Mouse (Mus musculus) intestine, embryonic 15.5 days (tissue): Measurements from ENCODE around the gene Pax2. TPM values are rescaled to one million over a fixed set of nuclear protein-coding genes. Genes with fewer than 3 reads are reported as not detected.

Experiments used
- ATAC-seq: fragments of 200-750 bp; cut with Nextera tagmentation; 2 replicates; pipeline ENCODE4 v1.8.0; 2017; ENCODE audit warnings: moderate TSS enrichment, moderate library complexity
- H3K27ac ChIP-seq: fragments of 300-500 bp; sonication (generic); 2 replicates; pipeline ENCODE4 v1.5.1; 2015; ENCODE audit warnings: mild to moderate bottlenecking, inconsistent platforms
- H3K27me3 ChIP-seq: fragments of 300-500 bp; sonication (generic); replicated peaks from 2 replicates; pipeline ENCODE4 v1.6.1; 2015; ENCODE audit warnings: inconsistent platforms
- H3K36me3 ChIP-seq: fragments of 300-500 bp; sonication (generic); 2 replicates; pipeline ENCODE4 v1.6.1; 2015; ENCODE audit warnings: inconsistent platforms
- H3K4me1 ChIP-seq: fragments of 300-500 bp; sonication (generic); replicated peaks from 2 replicates; pipeline ENCODE4 v1.6.1; 2015; ENCODE audit warnings: inconsistent platforms
- H3K4me2 ChIP-seq: fragments of 300-500 bp; sonication (generic); replicated peaks from 2 replicates; pipeline ENCODE4 v1.6.1; 2015; ENCODE audit warnings: mild to moderate bottlenecking, inconsistent platforms
- H3K4me3 ChIP-seq: fragments of 300-500 bp; sonication (generic); replicated peaks from 2 replicates; pipeline ENCODE4 v1.5.1; 2015; ENCODE audit warnings: inconsistent platforms
- H3K9ac ChIP-seq: fragments of 300-500 bp; sonication (generic); 2 replicates; pipeline ENCODE4 v1.6.1; 2015; ENCODE audit warnings: inconsistent platforms
- H3K9me3 ChIP-seq: fragments of 300-500 bp; sonication (generic); 2 replicates; pipeline ENCODE4 v1.6.1; 2016; ENCODE audit warnings: inconsistent platforms
- WGBS: fragments of 180-500 bp; shearing (Covaris S2); methylation state at CpG from one replicate; pipeline ENCODE4 v1.1.7; 2015; 5-methylcytosine and 5-hydroxymethylcytosine counted together
- polyA plus RNA-seq: library from polyadenylated mRNA; unstranded; fragments of >200 nt; fragmentation: Nextera tagmentation; extraction: Ambion mirVana; gene quantifications from 2 replicates; pipeline ENCODE4 v1.2.1, GENCODE M21; 2015

Pax2 gene
- polyA plus RNA-seq, 1 experiment from 2014 or later, result 0.04 TPM

DNA sequence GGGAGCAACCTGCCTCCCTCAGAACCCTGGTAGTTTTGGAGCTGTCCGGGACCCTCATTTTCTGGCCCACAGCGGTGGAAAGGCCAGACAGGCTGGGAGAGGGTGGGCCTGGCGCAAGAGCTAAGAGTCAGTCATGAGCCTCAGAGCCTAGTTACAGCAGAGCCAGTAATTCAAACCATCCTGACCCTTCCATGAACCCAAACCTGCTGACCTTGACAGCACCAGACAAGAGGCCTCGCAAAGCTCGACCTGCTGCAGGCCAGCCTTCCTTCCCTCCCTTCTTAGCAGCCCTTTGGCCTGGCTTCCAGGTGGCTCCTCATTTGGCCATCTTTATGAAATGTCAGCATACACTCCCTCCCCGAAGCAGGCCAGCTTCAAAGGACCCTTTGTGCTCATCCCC lies 44.5 kb downstream of the Pax2 start:
- 30% methylated on average over 6 of the region's 6 CpGs for WGBS
- no peak for ATAC-seq

DNA sequence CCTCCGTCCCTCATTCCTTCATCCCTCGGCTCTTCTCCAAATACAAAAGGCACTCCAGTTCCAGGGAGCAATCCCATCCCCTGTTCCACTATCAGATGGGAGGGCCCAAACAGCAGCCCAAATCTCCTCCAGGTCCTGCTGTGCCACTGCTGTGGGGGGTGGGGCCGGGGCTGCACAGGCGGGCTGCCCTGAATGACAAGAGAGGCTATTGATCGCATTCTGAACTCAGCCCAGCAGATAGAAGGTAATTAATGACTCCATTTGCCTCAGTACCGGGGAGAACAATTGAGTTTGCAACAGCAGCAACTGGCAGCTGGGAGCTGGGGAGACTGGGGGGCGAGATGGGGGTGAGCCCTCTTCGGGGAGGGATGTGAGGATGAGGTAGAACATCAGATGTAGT lies 52.9 kb downstream of the Pax2 start:
- no peak for ATAC-seq
- no peak overlapping the region for H3K27ac ChIP-seq
- no peak overlapping the region for H3K4me3 ChIP-seq
- H3K4me1 ChIP-seq, result no peaks in the 10 kb centered on the region; the same call in 1 of the 2 replicates
- WGBS, result 17% methylated on average over 8 of the region's 8 CpGs
- H3K9me3 ChIP-seq, result no peaks in the 10 kb centered on the region
- no peak overlapping the region for H3K4me2 ChIP-seq
- H3K27me3 ChIP-seq, result no peaks in the 10 kb centered on the region
- no peak overlapping the region for H3K9ac ChIP-seq
- H3K36me3 ChIP-seq, result no peaks in the 10 kb centered on the region

More for the DNA sequence above, 44.5 kb downstream of the Pax2 start:
- Histone ChIP-seq H3K9ac (no peak overlapping the region), H3K4me2 (no peak overlapping the region), H3K27ac (no peak overlapping the region), H3K4me1 (0 out of 2 replicates have a peak, but pooled peaks cover 9% of the 10 kb centered on the region), H3K9me3 (no peaks in the 10 kb centered on the region), H3K27me3 (no peaks in the 10 kb centered on the region), H3K36me3 (no peaks in the 10 kb centered on the region), H3K4me3 (no peak overlapping the region)

DNA sequence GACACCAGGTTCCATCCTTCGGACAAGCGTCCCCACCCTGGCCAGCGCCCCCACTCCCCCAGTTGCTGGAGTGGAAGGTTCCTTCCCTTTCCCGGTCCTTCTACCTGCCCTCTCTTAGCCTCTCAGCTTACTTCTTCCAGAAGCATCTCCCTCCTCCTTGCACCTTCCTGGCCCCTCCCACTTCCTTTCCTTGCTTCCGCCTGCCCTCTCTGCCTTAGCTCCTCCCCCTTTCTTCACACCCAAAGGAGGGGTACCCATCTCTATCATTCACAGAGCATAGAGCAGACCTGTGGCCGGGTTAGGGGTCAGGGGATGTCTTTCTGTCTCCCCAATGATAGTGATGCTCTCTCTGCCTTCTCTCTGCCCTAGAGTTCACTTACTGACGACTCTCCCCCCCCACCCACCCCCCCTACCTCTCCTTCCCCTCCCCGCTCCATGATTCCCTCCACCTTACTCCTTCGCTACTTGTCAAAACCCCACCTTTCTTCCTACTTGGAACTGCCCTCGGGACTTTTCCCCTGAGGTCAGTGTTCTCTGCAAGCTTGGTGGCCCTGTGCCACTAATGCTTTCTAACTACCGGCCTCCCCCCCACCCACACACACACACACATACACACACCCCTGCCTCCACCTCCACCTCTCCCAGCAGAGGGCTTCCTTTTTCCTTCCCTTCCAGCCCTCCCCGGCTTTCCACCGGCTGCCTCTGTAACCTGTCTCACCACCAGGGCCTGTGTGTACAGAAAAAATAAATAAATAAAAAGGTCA lies 57.0 kb downstream of the Pax2 start:
- Histone ChIP-seq H3K36me3 (no peaks in the 10 kb centered on the region), H3K4me2 (no peak overlapping the region), H3K27ac (no peak overlapping the region), H3K4me1 (no peaks in the 10 kb centered on the region; the same call in 1 of the 2 replicates), H3K4me3 (no peak overlapping the region), H3K27me3 (no peaks in the 10 kb centered on the region), H3K9me3 (no peaks in the 10 kb centered on the region), H3K9ac (no peak overlapping the region)
- 47% methylated on average over 13 of the region's 13 CpGs for WGBS
- ATAC-seq, result no peak

DNA sequence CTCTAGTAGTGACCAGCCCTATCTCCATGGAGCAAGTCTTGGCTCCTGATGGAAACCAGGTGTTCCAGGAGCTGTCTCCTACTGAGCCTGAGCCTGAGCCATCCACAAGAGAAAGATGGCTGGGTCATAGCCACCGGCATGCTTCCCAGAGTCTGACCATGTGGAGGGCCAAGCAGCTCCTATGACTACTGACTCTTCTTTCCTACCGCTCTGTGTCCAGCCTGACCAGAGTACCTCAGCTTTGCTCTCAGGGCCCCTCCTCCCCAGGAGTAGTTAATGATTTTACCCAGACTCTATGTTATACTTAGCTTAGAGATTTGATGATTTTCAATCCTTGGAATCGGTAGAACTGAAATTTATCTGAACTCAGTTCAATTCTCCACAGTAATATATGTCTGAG lies 59.3 kb downstream of the Pax2 start:
- Histone ChIP-seq H3K27me3 (no peaks in the 10 kb centered on the region), H3K36me3 (no peaks in the 10 kb centered on the region), H3K27ac (no peak overlapping the region), H3K4me3 (no peak overlapping the region), H3K4me1 (no peaks in the 10 kb centered on the region), H3K4me2 (no peak overlapping the region), H3K9me3 (no peaks in the 10 kb centered on the region), H3K9ac (no peak overlapping the region)
- no peak for ATAC-seq
- 79% methylated on average over 3 of the region's 3 CpGs for whole genome bisulfite sequencing

DNA sequence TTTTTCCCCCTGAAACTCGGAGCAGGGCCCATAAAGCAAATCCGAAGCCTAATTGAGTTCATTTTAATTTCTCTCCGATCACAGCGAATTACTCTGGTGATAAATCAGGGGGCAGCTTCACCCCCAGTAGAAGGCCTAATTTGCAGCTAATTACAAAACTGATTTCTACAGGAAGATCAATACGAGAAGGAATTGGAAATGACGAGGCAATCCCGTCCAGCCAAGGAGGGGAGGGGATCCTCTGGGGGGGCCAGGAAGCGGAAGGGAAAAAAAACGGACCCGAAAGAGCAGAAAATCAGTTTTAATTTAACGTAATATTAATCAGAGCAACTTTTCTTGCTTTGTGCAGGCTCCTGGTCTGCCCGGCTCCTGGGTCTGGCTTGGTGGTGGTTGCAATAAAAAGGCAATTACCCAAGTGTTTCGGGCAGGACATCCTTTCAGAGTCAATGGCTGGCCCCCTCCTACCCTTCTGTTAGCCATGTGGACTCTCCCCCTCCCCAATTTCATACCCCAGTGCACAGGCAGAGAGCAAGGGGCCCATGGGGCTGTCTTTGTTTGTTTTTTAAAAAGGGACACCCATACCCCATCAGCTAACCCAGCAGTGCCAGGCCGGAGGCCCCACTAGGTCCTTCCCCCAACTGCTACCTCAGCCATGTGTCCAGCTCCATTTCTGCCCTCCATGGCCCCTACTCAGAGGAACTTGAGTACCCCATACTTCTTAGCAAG lies 61.7 kb downstream of the Pax2 start:
- H3K9ac ChIP-seq, result no peak overlapping the region
- no peak overlapping the region for H3K4me2 ChIP-seq
- no peaks in the 10 kb centered on the region for H3K9me3 ChIP-seq
- no peak overlapping the region for H3K4me3 ChIP-seq
- WGBS, result 63% methylated on average over 14 of the region's 14 CpGs
- 0 out of 2 replicates have a peak, but pooled peaks cover 5% of the 10 kb centered on the region for H3K27me3 ChIP-seq
- H3K27ac ChIP-seq, result no peak overlapping the region
- H3K36me3 ChIP-seq, result no peaks in the 10 kb centered on the region
- H3K4me1 ChIP-seq, result no peaks in the 10 kb centered on the region
- ATAC-seq, result no peak

DNA sequence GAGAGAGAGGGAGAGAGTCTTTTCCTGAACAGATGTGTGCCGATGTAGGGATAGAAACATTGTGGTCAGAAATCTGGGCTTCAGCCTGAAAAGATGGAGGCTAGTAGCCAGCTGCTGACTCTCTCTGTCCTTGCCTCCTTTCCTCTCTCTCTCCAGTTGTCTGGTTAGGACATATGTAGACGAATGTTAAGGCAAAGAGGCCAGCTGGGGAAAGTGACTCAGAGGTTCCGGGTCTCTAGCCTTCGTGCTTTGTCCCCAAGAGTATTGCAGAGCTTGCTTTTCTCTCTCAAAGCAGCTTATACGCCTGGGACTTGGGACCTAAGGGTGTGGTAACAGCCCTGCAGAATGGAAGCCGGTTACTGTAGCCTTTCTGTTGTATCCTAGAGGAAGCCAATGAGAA lies 62.8 kb downstream of the Pax2 start:
- 0 out of 2 replicates have a peak, but pooled peaks cover 5% of the 10 kb centered on the region for H3K27me3 ChIP-seq
- no peaks in the 10 kb centered on the region for H3K36me3 ChIP-seq
- H3K4me1 ChIP-seq, result 0 out of 2 replicates have a peak, but pooled peaks cover 2% of the 10 kb centered on the region
- no peak overlapping the region for H3K27ac ChIP-seq
- no peak overlapping the region for H3K4me3 ChIP-seq
- WGBS, result 66% methylated on average over 6 of the region's 6 CpGs
- no peak overlapping the region for H3K9ac ChIP-seq
- ATAC-seq, result no peak
- H3K9me3 ChIP-seq, result no peaks in the 10 kb centered on the region
- H3K4me2 ChIP-seq, result no peak overlapping the region

DNA sequence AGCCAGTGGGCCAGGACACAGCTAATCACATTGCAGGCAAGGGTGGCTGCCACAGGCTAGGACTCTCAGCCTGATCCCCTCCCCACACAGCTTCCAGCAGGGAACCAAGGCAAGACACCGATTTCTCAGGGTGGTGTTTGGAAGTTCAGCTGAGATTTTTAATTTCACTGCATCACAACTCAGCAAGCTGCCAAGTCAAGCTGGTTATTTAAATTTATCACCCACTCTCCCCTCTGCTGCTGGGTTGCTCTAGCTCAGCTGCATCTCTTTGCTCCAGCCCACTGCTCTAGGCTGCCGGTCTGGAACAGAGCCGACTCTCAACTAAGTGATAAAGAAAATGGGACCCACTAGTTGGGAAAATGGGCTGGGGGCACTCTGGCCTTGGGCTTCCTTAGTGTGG lies 65.7 kb downstream of the Pax2 start:
- 52% methylated on average over 3 of the region's 3 CpGs for WGBS
- H3K9ac ChIP-seq, result no peak overlapping the region
- no peak overlapping the region for H3K27ac ChIP-seq
- H3K4me3 ChIP-seq, result no peak overlapping the region
- no peaks in the 10 kb centered on the region for H3K9me3 ChIP-seq
- H3K4me1 ChIP-seq, result 0 out of 2 replicates have a peak, but pooled peaks cover 5% of the 10 kb centered on the region
- no peak overlapping the region for H3K4me2 ChIP-seq
- H3K36me3 ChIP-seq, result no peaks in the 10 kb centered on the region
- no peak for ATAC-seq
- 0 out of 2 replicates have a peak, but pooled peaks cover 5% of the 10 kb centered on the region for H3K27me3 ChIP-seq

DNA sequence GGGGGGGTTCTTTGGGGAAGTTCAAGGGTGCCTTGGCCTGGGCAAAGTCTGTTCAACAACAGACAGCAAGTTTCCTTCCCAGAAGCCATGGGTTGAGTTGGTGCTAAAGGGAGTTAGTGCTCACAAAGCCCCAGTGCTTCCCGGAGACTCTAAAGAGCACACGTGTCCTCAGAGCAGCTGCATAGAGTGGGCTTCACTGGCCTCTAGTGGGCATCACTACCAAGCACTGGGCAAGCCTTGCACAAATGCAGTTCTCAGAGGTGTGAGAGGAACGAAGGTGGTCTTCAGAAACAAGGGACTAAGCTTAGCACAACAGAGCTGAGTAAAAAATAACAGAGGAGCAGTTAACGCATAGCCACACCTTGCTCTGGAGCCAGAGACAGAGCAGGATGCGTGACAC lies 66.5 kb downstream of the Pax2 start:
- Histone ChIP-seq H3K4me2 (no peak overlapping the region), H3K9ac (no peak overlapping the region), H3K4me1 (0 out of 2 replicates have a peak, but pooled peaks cover 5% of the 10 kb centered on the region), H3K27ac (no peak overlapping the region), H3K27me3 (0 out of 2 replicates have a peak, but pooled peaks cover 5% of the 10 kb centered on the region), H3K4me3 (no peak overlapping the region), H3K36me3 (no peaks in the 10 kb centered on the region), H3K9me3 (no peaks in the 10 kb centered on the region)
- WGBS, result 62% methylated on average over 5 of the region's 5 CpGs
- no peak for ATAC-seq

DNA sequence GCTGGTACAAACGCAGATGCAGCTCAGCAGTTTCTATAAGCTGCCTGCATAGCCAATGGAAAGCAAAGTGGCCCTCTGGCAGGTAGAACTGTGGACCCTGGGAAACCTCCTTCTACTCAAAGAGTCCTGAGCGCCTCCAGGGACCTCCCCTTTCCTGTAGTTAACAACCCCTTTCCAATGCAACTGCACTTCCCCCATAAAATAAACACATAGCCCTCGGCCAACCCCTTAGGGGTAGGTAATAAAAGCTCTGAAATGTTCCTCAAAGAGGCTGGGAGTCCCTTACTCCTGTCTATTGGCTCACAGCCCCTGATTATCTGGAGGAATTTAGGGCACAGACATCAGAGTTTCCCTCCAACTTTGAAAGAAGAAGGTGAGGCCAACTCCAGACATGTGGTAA lies 67.8 kb downstream of the Pax2 start:
- Histone ChIP-seq H3K4me1 (0 out of 2 replicates have a peak, but pooled peaks cover 5% of the 10 kb centered on the region), H3K9me3 (no peaks in the 10 kb centered on the region), H3K9ac (no peak overlapping the region), H3K27me3 (0 out of 2 replicates have a peak, but pooled peaks cover 10% of the 10 kb centered on the region), H3K36me3 (no peaks in the 10 kb centered on the region), H3K27ac (no peak overlapping the region), H3K4me2 (no peak overlapping the region), H3K4me3 (no peak overlapping the region)
- 22% methylated on average over 3 of the region's 3 CpGs for WGBS
- ATAC-seq, result no peak

DNA sequence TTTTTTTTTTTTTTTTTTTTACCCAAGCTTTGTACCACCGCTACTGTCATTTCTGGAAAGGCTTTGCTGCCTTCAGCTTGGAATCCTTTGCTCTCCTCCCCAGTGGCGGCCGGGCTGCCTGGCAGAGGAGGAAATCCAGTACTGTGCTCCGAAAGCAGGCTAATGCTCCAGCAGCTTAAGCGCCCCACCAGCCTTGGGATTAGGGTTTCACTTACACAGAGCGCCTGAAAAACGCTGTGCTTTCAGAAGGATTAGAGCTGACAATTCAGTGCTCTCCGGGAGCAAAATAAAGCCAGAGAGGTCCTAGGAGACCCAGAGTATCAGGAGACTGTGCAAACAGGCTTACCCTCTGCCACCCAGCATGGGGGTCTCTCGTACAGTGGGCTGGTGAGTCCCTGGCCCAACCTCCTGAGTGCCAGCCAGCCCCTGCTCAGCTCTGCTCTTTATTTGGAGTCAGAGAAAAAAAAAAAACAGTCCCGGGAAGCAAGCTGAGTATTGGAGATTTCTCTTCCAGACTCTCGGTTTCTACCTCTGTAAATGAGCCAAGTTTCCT lies 69.4 kb downstream of the Pax2 start:
- ATAC-seq, result no peak
- Histone ChIP-seq H3K27me3 (peaks cover 10% of the 10 kb centered on the region; the same call in 1 of the 2 replicates), H3K9ac (no peak overlapping the region), H3K36me3 (no peaks in the 10 kb centered on the region), H3K4me2 (no peak overlapping the region), H3K4me1 (0 out of 2 replicates have a peak, but pooled peaks cover 5% of the 10 kb centered on the region), H3K27ac (no peak overlapping the region), H3K4me3 (no peak overlapping the region), H3K9me3 (no peaks in the 10 kb centered on the region)
- WGBS, result 25% methylated on average over 11 of the region's 11 CpGs

DNA sequence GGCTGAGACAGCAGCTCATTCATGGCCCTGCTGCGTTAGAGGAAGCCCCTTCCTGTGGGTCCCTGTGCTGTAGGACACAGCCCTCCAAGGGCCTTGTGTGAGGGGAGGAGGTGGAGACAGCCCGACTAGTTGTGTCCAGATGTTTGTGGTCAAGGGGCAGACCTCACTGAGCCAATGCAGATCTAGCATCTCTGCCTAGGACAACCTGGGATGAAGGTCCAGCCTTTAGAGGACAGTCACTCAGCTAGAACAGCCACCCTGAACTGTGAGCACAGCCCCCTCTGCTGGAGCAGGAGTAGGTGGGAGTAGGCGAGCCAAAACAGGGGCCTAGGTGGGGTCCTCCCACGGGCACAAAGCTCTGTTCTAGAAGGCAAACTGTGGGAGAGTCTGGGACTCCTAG lies 70.0 kb downstream of the Pax2 start:
- Histone ChIP-seq H3K27me3 (peaks cover 10% of the 10 kb centered on the region; the same call in 1 of the 2 replicates), H3K9ac (no peak overlapping the region), H3K36me3 (no peaks in the 10 kb centered on the region), H3K9me3 (no peaks in the 10 kb centered on the region), H3K4me1 (0 out of 2 replicates have a peak, but pooled peaks cover 5% of the 10 kb centered on the region), H3K27ac (no peak overlapping the region), H3K4me2 (no peak overlapping the region), H3K4me3 (no peak overlapping the region)
- WGBS, result 31% methylated on average over 4 of the region's 4 CpGs
- no peak for ATAC-seq

DNA sequence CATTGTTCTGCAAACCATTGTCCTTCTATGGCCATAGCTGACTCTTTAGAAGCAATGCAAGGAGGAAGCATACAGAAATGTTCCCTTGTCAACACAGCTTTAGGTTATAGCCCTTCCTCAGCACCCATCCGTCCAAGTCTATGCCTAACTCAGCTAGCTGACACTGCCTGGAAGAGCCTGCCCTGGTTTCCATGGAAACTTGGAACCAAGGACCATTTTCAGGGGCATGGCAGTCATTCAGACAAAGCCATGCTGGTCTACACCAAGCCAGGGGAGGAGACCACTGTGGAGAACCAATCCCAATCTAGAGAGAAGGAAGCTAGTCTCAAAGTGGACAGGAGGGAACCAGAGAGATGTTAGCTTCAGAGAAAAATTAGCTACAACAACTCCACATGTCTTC lies 77.5 kb downstream of the Pax2 start:
- H3K4me1 ChIP-seq, result peaks cover 20% of the 10 kb centered on the region
- ATAC-seq, result no peak
- no peaks in the 10 kb centered on the region for H3K9me3 ChIP-seq
- H3K9ac ChIP-seq, result no peak overlapping the region
- no peak overlapping the region for H3K27ac ChIP-seq
- peaks cover 65% of the 10 kb centered on the region for H3K27me3 ChIP-seq
- no peak overlapping the region for H3K4me2 ChIP-seq
- H3K36me3 ChIP-seq, result no peaks in the 10 kb centered on the region
- WGBS, result 43% methylated on average over 1 of the region's 1 CpGs
- no peak overlapping the region for H3K4me3 ChIP-seq
